Mouse (Mus musculus) thymus, postnatal 14 days (tissue): ENCODE measurements around the gene Olfr1359.

Source experiments
- DNase-seq: peaks from one replicate; pipeline ENCODE4 v3.0.0; 2021

Gene Olfr1359

GRCm38 (mm10) chr13:21697811-21698210 is at the start of gene Olfr1359:
TSS of gene Olfr1359 (plus strand) at chr13:21698111.
- DNase-seq: no peak

GRCm38 (mm10) chr13:21663286-21663685 is 34.6 kb upstream of the Olfr1359 start, which contains the start of gene Olfr1361:
TSS of gene Olfr1361 (minus strand) at chr13:21663386.
- DNase-seq: no peak

- DNase-seq: no peak
Observed at GRCm38 (mm10) chr13:21677305-21677704, 20.6 kb upstream of the Olfr1359 start, which contains the start of gene Olfr1360. TSS of gene Olfr1360 (minus strand) at chr13:21677405.

DNA sequence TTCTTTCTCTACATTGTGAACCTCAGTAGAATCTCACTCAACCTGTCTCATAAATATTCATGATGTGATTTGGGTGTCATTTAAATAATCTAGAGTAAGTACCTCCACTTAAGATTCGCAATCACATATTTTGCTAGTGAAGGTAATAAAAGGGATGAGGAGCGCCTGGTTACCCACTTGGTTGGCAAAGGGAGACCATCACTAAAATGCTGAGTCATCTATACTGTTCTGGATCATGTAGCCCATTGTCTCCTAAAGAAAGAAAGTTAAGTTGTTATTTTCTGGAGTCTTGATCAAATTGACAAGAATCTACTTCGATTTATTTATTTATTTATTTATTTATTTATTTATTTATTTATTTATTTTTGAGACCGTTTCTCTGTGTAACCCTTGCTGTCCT is 8.8 kb downstream of the Olfr1359 start:
- no peak for DNase-seq

DNA sequence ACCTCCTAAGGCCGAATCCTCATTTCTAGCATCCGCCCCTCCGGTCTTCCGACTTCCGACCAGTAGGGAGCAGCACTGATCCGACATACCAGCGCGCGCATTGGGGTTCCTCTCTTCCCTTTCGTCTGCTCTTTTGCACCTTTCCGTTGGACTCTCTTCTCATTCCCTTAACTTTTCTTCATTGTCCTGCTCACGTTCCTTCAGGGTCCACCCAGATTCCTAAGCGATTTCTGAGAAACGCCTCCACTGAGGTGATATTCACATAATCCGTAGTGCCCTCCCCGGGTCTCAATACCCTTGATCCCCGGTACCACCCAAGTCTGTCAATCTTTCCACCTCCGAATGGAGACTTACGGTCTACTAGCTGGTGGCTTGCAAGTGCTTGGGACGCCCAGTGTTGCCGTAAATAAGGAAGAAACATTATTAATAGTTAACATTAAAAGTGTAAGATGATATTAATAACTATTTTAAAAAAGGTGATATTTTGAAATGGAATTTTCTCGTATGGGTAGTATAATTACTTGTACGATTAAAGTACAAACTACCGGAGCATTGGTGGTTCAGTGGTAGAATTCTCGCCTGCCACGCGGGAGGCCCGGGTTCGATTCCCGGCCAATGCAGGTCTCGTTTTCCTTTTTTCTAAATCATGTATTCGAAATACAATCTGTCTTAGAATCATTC is 12.3 kb downstream of the Olfr1359 start:
- DNase-seq: peak; percentile 92

DNA sequence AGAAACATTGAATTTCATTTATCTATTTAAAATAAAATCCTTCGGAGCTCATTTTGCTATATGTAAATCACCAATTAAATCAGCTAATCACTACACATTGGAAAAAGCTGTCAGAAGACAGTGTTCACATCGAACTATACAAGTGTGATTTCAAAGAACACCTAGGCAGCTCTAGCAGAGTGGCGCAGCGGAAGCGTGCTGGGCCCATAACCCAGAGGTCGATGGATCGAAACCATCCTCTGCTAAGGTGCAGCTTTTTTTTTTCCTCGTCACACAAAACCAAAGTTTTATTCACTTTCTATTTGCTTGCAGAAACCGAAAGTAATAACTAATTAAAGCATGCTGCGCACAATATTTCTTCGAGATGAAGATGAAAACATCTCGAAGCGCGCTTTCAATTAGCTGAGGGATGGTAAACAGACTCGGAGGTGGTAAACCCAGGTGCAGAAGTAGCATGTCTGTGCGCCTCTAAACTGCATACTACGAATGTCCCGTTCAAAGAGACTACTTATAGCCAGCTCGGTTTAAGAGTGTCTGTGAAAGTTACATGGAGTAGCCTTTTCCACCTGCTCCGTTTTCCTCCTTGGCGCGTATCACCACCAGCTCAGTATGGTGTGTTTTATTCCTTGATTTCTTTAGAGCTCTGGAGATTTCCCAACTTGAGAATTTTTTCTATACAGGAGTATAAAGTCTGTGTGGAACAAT is 13.1 kb downstream of the Olfr1359 start:
- DNase-seq: peak; percentile 85

DNA sequence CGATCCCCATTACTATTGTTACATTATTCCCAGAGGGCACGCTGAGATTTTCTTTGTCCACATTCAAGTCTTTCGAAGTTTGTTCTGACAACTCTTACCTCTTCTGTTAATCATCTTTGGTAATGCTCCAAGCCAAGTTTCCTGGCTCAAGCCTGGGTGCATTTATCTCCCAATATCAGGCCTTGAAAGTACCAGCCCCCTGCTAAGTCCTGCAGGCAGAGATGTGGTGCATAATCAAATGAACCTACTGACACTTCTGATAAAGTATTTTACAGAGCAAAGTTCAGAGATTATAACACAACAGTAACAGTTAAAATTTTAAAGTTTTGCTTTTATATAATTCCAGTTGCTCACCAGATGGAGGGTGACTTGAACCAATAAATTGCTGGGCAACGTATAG is 13.8 kb downstream of the Olfr1359 start:
- DNase-seq: no peak

GRCm38 (mm10) chr13:21714725-21715124 is 16.8 kb downstream of the Olfr1359 start:
- DNase-seq: peak; percentile 70

GRCm38 (mm10) chr13:21715131-21715863 is 17.4 kb downstream of the Olfr1359 start:
- peak; percentile 9 for DNase-seq

- peak; percentile 88 for DNase-seq
Observed at GRCm38 (mm10) chr13:21715864-21716539, 18.1 kb downstream of the Olfr1359 start, which contains the start of the genes Hist1h2bl and Hist1h2ai. TSS of gene Hist1h2bl (minus strand) at chr13:21716143. TSS of gene Hist1h2ai (plus strand) at chr13:21716422.

DNA sequence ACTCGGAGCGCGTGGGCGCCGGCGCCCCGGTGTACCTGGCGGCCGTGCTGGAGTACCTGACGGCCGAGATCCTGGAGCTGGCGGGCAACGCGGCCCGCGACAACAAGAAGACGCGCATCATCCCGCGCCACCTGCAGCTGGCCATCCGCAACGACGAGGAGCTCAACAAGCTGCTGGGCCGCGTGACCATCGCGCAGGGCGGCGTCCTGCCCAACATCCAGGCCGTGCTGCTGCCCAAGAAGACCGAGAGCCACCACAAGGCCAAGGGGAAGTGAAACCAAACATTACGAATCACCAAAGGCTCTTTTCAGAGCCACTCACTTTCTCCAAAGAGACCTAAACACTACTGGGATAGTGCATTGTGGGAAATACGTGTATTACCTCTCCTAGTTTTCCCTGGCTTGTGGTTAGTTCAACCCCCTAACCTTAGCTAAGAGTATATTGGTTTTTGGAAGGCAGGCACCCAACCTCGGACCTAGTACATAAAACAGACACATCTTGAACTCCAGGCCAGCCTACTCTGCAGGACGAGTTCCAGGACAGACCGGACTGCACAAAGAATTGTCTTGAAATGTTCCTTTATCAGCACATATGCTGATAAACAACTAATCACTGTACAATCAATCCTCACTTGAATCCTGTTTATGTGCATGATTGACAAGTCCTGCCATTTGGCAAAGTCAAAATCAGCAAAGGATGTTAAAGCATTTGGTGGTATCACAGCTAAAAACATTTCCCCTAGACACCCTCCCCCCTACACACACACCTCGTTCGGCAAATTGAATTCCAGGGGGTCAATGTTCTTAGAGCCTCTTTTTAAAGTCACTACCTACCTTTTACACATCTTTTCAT is 18.9 kb downstream of the Olfr1359 start:
- DNase-seq: peak; percentile 29

GRCm38 (mm10) chr13:21717397-21718357 is 19.8 kb downstream of the Olfr1359 start, which contains the start of gene Hist1h3h:
TSS of gene Hist1h3h (plus strand) at chr13:21717659.
- peak; percentile 90 for DNase-seq

- no peak for DNase-seq
Observed at GRCm38 (mm10) chr13:21718381-21719080, 20.6 kb downstream of the Olfr1359 start.

DNA sequence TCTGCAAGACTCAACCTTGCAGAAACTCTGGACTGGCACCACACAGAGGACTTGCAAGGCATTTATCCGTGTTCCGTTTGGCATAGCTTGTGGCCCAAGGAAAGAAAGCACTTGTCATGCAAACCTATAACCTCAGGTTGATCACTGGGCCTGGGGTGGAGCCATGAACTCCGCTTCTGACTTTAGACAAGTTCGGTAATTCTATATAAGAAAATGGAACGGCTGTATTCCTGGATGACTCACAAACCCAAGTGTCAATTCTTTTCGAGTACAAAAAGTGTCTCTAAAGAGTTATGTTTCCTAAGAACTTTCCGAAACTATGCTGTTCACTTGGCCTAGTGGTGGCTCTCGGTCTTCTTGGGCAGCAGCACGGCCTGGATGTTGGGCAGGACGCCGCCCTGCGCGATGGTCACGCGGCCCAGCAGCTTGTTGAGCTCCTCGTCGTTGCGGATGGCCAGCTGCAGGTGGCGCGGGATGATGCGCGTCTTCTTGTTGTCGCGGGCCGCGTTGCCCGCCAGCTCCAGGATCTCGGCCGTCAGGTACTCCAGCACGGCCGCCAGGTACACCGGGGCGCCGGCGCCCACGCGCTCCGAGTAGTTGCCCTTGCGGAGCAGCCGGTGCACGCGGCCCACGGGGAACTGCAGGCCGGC is 23.3 kb downstream of the Olfr1359 start:
- DNase-seq: peak; percentile 24

DNA sequence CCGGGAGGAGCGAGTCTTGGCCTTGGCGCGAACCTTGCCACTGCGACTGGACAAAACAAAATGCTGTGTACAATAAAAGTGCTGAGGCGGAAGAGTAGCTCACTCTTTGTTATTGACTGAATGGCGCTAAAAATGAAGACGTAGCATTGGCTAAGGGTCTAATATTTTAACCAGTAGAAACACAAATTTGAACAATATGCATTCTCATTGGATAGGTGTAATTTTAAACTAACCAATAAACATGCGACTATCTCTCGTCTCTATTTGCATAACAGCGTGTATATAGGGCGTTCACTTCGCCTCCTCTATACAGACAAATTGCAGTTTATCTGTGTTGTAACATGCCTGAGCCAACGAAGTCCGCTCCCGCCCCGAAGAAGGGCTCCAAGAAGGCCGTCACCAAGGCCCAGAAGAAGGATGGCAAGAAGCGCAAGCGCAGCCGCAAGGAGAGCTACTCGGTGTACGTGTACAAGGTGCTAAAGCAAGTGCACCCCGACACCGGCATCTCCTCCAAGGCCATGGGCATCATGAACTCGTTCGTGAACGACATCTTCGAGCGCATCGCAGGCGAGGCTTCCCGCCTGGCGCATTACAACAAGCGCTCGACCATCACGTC is 24.0 kb downstream of the Olfr1359 start, which contains the start of gene Hist1h2bm:
TSS of gene Hist1h2bm (plus strand) at position 288 of the 616 bp plus-strand sequence.
- peak; percentile 80 for DNase-seq

DNA sequence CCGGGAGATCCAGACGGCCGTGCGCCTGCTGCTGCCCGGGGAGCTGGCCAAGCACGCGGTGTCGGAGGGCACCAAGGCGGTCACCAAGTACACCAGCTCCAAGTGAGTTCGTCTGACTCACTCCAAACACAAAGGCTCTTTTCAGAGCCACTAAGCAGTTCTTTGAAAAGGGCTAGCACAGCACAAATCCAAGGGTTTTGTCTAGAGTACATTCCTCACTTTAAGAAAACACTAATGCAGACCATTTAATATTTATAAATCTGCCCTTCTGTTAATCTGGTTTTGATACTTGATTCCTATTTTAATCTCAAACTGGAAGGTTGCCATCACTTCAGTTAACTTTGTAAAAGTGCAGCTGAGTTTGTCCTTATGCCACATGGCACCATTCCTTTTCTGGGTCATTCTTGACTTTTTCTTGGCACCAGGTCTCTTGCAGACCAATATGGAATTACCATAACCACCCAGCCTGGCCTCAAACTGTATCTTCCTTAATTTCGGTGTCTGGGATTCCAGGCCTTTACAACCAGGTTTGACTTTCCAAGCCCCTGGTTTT is 24.5 kb downstream of the Olfr1359 start:
- DNase-seq: no peak

GRCm38 (mm10) chr13:21722993-21723836 is 25.3 kb downstream of the Olfr1359 start:
- DNase-seq: peak; percentile 55
